Mouse (Mus musculus) left cerebral cortex, adult 18-20 months (tissue): ENCODE results near the gene Edn2. TPM values are rescaled to one million over a fixed set of nuclear protein-coding genes. Genes with fewer than 3 reads are reported as not detected.

Experiments
- DNase-seq, 2 experiments: peaks; one replicate each; pipeline ENCODE4 v3.0.0; 2021 to 2022; ENCODE audit warnings: low spot score in 2 of 2, mixed read lengths in 1 of 2
- total RNA-seq, 2 experiments: library from RNA; stranded (reverse); gene quantifications; 2 replicates each; pipeline ENCODE4 v1.2.3; 2021

The Edn2 gene
- total RNA-seq, 2 experiments from 2014 or later, result not detected

GRCm38 (mm10) chr4:120200551-120201266, 39.7 kb downstream of the Edn2 start:
- DNase-seq, result no peak

DNA sequence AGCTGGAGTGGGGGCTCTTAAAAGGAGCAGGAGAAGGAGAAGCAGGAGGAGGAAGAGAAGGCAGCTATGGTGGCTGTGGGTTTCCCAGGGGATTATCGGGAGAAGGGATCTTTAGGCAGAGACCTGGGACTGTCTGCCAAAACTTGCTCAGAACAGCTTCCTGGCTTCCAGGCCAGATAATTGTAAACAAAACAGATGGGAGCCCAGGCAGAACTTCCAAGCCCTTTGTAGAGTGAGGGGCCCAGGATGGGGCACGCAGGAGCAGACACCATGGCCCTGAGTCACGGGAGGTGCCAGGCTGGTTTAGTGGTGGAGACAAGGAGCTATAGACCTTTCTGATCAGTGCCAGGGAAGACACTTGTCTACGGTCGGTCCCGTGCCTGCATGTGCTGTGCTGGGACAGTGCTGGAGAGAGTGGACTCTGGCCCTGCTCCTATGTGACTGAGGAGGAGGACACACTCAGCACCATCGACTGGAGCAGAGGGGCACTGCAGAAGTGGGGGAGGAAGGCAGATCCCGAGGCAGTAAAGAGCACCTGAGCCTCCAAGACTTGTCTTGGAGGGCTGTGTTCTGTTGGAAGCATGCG, 43.4 kb downstream of the Edn2 start:
- DNase-seq, result no peak

DNA sequence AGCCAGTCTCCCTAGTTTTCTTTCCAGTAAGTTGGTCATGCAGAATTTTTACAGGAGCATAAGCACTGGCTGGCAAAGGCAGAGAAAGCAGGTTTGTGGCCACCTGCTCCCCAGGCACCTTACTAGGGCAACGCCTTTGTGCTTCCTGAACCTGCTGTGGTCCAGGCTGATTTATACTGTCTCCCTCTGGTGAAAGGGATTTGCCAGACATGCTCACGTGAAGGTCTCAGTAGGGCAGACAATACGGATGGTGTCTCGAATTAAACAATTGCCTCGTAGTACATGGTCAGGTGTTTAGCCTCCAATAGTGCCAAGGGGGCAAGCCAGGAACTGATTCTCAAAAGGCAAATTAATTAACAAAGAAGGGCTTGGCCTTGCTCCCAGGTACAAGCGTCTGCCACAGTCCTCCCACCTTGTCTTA, 45.5 kb downstream of the Edn2 start:
- no peak for DNase-seq

GRCm38 (mm10) chr4:120212080-120212479, 51.1 kb downstream of the Edn2 start:
- no peak for DNase-seq

DNA sequence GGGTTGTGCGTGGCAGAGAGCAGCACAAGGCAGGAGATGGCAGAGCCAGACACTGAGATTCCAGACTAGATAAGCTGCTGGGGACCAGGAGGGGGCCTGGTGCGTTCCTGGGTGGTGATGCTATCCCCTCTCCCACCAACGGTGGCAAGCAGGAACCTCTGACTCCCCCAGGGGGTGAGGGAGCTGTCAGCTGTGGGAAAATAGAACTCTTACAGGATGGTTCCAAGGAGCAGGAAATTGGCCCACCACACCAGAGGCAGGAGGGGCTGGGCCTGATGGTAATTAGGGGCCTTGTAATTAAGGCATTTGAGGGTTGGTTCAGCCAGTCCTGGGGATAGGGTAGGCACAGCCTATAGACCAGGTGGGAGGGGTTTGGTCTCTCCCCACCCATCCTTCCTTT, 51.8 kb downstream of the Edn2 start:
- DNase-seq, result no peak

DNA sequence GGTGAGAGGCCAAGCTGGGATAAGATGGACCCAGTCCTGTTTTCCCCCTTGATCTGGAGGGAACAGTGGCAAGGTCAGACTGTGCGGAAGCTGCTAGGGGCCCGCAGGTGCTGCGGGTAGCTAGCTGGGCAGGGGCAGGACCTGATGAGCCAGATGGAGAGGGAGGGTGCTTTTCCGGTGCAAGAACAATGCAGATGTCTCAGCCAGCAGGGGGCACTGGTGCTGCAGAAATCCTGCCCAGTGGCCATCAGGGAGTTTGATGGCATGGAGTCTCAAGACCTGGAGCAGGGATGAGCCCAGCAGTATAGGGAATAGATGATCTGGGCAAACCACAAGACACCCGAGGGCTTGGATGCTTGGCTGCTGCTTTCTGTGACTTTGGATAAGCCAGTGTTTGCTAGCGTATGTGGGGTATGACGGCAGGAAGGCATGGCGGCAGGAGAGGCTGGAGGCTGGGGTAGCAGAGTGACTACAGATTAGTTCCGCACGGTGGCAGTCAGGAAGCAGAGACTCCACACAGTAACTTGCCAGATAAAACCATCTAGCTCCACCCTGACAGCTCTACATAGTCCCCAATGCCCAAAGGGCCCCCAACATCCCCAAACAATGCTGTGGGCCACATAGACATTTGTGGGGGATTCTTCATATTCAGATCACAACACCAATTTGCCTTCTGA, 55.0 kb downstream of the Edn2 start:
- peak; percentile 71 to 75 for DNase-seq

DNA sequence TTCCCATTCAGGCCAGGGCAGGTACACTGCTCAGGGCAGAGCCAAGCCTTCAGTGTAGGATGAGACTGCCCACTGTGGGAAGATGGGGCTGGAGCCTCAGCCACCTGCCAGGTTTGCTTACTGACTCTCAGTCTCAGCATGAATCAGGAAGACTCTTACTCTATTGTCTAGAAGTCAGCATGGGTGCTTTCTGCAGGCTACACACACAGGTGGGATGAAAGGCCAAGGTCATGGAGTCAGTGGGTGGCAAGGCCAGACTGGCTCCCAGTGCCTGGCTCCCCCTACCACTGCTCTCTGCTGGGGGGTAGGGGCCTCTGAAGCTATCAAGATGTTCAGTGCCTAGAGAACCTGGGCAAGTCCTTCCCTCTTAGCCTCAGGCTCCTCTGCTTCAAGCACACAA, 55.9 kb downstream of the Edn2 start:
- DNase-seq, result no peak

Other genes starting within 250 kb of the Edn2 start
- gene AL607142.1, start 96.2 kb upstream of the Edn2 start, total RNA-seq, result not detected
- gene Foxo6, start 126.1 kb downstream of the Edn2 start, total RNA-seq, result 10 to 100 TPM; 13.2 to 17.9 TPM
- 10 to 100 TPM; 78.5 to 84.3 TPM for gene Scmh1, start 244.1 kb downstream of the Edn2 start, total RNA-seq